Mouse (Mus musculus) yolk sac, embryonic 10.5 days (tissue): ENCODE data around the gene Ccdc85a.

ENCODE experiments used
- DNase-seq: peaks from one replicate; pipeline ENCODE4 v3.0.0-alpha.2; 2017; ENCODE audit warnings: low spot score

The Ccdc85a gene

DNA sequence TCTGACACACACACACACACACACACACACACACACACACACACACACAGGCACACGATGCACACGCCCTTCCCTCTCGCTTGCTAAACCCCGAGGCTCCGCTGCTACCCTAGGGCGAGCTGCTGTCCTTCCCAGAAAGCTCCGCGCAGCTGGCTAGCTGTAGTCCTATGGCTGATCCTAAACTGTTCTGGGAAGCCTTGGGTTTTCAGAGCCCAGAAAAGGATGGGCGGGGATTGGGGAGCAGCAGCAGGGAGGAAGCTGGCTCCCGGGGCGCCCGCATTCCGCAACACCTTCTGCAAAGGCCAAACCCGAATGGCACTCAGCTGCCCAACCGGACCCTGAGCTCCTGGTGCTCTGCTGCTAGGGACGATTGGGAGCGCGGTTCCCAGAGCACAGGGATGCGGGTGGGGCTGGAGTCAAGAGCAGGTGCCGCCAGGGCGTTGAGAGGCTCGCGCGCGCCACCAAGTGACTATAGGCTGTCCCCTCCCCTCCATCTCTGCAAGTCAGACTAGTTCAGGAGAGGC, at the start of gene Ccdc85a:
TSS of gene Ccdc85a (minus strand) at position 414 of the 524 bp plus-strand sequence.
- peak; percentile 50 for DNase-seq

DNA sequence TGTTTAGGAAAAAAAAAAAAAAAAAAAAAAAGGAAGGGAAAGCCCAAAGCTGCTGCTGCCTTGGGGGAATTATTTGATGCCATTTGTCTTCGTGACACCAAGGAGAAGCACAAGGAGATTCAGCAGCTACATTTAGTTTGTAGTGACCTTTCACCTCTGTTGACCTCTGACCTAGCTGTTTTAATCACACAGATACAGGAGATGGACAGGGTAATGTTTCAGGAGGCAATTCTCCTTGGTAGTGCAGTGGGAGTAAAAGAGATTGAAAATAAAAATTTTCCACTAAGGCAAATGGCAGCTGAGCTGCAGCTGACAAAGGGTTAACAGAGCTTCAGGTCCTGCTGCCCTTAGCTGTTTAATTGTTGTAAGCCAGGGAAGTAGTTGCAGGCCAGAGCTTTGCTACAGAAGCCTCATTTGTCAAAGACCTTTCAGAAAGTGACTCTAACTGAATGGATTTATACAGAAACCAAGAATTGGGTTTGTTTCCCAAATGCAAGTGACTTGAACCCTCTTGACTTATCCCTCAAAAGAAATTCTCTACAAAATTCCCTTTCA, 49.5 kb upstream of the Ccdc85a start:
- peak; percentile 14 for DNase-seq

DNA sequence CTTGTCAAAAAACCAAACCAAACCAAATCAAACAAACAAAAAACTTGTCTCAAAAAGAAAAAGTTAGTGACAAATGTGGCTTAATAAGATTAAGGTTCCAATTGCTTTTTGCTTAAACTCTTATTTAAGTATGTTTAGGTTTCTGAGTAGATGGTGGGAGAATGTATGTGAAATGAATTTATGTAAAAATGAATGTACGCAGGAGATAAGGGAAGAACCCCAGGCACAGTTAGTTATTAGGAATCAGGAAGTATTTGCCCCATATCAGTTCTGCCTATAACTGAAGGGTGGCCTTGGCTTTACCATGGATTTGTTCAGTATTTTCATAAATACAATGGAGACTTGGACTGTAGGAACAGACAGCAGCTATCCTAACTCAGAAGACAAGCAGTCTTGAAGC, 49.0 kb upstream of the Ccdc85a start:
- DNase-seq: no peak

DNA sequence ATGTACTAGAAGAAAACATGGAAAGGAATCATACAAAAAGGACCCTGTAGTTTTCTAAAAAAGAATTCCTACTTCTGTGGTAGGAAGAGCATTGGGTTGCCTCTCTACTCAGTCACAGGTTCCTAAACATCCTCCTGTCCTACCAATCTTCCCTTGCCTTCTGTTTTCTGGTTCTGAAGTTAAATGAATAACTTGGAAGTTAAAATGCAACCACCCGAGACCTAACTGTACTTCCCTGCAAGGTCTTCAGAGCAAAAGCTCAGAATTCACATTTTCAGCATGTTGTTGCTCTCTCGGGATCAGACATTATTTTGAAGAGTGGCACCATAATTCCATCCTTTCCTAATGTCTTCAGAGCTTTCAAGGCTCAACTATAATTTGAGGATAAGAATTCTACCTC, 46.6 kb upstream of the Ccdc85a start:
- DNase-seq: no peak

DNA sequence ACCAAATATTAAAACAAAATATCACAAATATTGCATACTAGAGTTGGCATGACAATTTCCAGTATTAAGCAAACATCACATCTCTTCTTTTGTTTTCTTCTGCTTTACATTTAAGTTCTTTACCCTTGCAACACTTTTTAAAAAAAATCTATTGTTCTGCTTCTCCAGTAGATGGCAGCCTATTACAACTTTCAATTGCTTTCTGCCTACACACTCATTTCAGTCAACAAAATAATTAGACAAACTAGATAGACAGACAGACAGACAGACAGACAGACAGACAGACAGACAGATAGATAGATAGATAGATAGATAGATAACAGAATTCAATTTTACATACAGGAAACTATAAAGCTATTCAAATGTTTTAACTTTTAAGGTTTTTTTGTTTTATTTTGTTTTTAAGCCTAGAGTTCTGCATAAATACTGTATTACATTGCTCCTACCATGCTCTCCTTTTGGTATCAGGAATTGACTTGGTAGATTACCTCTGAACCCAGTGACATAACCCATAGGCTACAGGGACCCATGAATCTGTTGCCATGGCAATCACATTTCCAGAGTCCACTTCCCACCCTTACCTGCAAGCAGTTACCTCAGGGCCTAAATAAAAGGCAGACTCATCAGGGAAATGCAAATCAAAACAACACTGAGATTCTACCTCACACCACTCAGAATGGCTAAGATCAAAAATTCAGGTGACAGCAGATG, 26.8 kb upstream of the Ccdc85a start:
- no peak for DNase-seq

DNA sequence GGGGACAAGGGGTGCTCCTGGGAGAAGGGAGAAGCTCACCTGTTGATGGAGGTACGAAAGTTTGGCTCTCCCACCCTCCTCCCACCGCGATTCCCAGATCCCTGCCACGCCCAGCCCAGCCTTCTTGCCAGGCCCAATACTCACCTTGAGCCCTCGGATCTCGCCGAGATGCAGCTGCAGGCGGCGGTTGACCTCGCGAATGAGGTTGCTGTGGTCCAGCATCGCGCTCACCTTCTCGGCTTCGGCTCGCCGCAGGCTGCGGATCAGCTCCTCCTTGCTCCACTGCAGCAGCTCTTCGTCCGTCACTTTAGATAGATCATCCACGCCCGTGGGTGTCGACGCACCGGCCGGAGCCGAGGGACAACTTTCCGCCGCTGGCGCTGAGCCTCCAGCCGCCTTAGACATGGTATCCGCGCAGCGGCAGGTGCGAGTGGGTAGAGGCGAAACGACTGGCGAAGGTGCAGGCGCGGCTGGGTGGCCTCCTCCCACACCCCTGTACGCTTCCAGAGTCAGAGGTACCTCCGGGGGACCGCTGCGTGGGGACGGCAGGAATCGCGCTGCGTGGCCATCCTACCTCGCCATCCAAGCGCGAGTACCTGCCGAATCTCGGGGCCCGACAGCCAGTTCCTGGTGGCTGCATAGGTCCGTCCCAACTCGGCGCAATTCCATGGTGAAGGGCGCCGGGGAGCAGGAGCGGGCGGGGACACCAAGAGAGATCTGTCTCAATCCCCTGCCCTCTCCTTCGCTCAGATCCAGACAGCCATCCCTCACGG, 800 bp downstream of the Ccdc85a start:
- peak; percentile 7 for DNase-seq

DNA sequence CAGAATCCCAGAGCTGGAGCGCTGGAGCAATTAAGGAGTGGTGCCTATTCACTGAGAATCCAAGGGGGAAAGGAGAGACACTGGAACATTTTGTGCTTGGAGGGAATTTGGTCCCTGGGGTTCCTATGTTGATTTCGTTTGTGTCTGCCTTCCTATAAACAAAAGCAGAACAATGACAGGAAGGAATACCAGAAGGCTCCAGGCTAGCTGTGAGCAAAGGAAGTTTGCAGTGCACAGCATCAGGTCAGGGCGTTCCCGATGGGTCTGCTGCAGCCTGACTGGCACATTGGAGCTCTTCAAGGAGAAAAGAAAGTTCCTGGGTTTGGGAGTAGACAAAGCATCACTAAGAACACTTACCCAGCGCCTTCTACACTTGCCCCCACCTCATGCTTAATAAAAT, 1.9 kb downstream of the Ccdc85a start:
- no peak for DNase-seq

DNA sequence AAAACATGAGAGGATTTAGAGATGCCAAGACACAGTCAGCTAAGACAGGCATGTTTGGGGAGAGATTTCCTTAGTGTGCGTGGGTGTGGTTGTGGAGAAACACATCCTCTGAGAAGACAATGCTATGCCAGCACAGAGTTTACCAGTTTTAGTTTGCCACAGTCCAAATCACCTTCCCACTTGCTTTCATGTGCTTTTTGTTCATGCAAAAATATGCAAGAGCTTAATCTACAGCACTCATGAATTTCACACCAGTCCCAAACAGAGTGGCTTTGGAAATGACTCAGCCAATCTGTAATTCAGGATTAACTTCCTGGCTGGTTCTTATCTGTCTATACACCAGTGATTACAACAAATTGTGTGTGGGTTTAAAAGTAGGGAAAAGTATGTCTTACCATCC, 11.7 kb downstream of the Ccdc85a start:
- no peak for DNase-seq

DNA sequence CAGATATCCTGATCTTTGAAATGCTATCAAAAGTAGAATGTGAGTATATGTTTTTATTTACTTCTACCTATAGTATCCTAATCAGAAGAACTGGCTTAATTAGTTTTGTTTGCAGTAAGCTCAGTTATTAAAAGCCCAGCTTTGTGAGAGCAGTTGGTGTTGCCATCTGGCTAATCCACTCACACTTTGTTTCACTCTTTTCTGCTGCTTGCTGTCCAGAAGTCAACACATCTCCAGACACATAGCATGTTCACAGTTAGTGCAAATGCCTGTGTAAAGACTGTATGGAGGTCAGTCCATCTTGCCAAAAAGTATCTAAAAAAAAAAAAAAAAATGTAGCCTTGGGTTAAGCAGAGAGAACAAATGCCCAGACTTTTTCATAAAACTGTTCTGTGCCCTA, 27.7 kb downstream of the Ccdc85a start:
- DNase-seq: no peak

DNA sequence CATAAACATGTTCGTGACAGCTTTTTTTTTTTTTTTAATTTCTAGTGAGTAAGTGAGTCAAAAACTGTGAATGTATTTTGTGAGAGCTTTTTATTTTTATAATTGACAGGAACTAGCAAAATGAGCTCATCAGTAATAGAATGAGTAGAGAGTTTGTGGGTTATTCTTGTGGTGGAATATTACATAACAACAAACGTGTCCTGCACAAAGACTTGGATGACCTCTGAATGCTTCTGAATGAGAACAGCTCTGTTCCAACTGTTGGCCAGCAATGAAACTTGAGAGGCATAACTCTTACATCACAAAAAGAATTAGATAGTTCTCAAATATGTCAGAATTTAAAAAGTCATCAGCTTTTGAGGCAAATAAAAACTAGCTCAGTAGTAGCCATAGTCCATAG, 40.7 kb downstream of the Ccdc85a start:
- no peak for DNase-seq

DNA sequence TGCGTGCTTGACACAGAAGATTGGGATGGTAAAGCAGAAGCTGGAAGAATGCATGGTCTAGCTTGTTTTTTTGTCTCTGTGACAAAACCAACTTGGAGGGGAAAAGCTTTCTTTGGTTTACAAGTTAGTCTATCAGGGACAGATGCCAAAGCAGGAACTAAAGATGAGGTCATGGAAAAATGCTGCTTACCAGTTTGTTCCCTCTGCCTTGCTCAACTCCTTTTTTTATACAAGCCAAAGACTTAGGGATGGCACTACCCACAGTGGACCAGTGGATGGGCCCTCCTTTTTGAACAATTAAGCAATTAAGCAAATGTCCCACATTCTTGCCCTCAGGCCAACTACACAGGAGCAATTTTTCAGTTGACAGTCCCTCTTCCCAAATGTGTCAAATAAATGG, 42.8 kb downstream of the Ccdc85a start:
- DNase-seq: no peak

DNA sequence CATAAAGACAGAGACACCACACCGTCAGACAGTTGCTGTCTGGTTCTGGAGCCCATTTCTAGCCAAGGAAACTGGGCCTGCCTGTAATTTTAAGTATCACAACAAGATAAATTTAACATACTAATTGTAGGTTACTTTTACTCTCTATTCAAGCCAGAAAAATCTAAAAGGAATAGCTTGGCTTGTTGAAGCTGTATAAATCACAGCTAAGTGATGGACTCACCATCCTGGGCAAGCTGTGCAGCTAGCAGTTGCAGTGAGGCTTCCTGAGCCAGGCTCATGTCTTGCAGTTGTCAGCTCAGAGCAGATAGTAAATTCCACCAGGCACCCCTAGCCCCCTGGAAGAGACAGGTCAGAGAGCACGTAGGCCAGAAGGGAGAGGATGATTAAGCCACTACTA, 50.8 kb downstream of the Ccdc85a start:
- DNase-seq: no peak

DNA sequence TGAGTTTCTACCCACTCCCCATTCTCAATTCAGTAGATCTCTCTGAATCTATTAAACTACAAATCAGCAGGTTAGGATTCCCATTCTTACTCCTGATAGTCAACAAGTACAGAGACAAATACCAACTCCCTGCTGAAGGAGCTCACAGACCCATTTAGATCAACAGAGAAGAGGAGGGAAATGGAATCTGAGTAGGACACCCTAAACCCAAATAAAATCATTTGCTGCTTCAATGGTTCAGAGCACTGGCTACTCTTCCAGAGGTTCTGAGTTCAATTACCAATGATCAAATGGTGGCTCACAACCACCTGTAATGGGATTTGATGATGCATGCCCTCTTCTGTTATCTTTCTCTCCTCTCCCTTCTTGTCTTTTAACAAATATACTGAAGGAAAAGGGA, 82.9 kb downstream of the Ccdc85a start:
- DNase-seq: no peak

DNA sequence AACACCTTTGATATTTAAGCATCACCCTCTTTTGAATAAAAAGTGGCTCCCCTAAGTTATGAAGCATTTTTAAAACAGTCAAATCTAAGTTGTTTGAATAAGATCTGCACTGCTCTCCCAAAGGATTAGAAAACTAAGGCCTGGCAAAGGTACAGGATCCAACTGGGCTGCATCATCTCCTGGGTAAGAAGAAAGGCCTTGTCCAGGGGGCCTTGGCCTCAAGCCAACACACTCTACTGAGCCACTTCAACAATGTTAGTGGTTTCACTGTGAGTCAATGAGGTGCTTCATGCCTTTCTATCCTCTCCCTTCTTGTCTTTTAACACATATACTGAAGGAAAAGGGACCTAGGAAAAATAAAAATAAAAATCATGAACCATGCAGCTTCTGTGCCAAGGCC, 87.1 kb downstream of the Ccdc85a start:
- no peak for DNase-seq

DNA sequence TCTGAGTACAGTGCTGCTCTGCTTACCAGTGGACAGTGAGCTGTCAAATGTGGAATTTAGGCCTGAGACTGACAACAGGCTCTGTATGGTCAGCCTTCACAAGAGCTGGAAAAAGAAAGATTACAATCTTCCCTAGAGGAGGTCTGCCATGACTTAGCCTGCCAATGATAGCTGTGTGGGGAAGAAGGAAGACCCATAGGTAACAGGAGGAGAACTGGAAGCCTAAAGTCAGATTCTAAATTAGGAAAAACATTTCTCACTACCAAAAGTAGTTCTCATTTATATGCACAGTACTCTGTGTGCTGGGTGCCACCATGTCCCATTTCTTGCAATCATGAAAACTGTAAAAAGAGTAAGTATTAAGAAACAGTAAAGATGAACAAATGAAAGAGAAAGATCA, 90.8 kb downstream of the Ccdc85a start:
- no peak for DNase-seq

DNA sequence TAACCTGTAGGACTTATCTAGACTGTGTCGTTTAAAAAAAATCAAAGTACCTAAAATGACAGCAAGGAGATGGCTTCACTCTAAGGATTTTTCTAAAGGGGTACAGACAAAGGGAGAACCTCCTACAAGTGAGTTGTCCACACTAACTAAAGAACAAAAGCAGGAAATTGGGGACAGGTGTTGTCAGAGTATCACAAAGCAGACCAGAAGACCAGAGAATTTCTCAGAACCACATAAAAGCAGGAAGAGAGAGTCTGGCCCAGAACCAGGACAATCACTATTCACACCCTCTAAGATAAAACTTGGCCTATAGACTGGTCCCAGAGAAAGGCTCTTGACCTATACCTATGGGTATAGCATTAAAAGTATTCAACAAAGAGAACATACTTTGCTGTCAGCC, 92.8 kb downstream of the Ccdc85a start:
- no peak for DNase-seq

DNA sequence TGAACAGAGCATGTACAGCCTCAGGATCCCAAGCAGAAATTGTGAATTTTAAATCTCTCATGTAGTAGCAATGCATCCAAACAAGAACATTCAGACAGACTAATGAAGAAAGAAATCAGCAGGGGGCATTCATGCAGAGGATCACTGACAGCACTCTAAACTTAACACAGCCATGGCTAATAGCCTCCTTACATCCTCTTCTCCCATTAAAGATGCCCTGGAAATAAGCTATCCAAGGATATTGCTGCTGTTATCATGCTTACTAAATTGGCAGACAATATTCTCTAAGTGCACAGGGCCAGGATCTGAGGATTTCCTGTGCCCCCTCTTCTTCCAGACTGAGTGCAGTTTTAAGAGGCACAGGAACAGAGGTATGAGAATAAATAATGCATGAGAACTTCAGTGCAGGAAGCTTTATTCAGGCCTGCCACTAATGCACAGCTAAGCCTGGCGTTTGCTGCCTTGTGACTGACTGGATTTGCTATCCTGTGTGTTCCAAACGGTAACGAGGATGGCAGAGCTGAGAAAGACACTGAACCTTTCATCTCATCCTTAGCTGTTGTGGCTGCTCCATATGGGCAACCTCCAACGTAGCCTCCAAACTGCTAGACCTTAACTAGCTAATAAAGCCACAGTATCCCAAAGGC, 99.9 kb downstream of the Ccdc85a start:
- no peak for DNase-seq

DNA sequence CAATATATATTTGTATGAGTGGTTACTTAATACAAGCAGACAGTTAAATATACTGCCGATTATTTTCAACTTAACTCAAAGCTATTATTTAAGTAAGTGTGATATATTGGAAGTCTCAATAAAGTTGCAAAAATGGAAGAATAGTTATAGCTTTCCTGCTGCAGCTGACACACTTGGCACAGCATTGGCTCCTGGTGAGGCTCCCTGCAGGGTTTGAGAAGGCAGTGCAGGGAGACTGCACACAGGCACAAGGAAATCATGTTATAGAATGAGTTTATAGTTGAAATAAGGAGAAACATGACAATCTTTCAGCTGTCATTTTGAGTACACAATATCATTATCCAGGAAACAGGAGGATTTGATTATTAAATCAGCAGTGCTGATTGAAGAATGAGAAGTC, 107.0 kb downstream of the Ccdc85a start:
- DNase-seq: no peak

DNA sequence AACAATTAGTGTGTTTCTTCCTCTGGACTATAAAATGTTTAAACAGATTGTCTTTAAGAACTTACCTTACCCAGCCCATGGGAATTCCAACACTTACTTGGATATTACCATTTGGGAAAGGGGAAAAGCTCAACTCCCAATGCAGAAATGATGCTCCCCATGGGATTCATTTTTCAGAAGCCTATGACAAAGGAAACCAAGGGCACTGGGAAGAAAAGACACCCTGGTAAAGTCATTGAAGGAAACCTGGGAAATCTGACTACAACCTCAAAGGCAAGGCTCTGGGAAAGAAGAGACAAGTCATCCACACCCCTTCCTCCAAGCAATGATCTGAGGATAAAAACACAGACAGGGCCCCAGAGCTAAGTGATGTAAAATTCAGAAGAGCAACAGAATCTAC, 118.4 kb downstream of the Ccdc85a start:
- DNase-seq: no peak

DNA sequence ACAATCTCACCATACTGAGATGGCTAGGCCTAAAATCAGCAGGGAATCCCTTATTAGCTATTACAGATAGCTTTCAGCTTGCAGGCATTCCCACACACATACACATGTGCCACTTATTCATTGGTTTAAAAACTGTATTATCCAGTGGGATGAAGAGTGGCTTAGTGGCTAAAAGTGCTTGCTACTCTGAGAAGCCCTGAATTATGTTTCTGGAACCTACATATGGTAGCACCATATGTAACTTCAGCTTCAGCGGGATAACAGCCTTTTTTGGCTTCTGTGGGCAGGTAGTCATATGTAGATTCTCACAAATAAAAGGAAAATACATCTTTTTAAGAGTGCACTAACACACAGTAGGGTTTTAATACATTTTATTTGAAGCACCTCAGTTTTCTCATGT, 119.2 kb downstream of the Ccdc85a start:
- no peak for DNase-seq

DNA sequence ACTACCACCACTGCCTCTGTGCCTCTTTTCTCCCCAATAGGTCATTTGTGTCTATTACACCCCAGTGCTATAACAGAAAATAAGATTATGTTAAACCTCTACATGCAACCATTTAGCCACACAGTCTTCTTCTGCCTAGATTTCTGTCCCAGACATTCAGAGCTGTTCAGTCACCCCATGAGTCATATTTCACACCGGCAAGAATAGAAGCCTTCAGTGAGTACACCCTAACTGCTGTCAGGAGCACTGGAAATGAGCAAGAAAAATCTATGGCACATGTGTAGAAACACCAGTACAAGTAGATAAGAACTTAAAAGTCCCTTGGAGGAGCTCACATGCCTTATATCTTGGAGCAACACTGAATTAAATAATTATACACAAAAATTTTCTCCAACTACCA, 125.0 kb downstream of the Ccdc85a start:
- no peak for DNase-seq

DNA sequence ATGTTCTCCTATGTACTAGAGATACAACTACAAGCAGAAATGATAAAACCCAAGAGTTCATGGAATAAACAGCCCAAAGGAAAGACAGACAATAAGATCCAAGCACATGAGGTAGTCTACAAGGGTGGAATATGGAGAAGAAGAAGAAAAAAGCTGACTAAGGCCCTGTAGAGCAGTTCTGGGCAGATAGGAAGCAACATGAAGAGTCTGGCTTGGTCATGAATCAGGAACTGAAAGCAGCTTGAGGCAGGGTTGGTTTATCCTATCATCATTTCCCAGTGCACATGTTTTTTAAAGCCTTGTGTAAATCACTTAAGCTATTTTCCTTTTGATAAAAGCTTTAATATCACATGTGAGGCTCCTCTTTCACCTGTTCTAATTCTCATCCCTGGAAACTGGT, 144.2 kb downstream of the Ccdc85a start:
- no peak for DNase-seq
